ENCODE assay signal across 9 mouse cellular contexts in genomic region chr13:81314306-81315120, GRCm38 (mm10).
DNase-seq lines count a peak whose midpoint lies in the region; ATAC-seq and TF ChIP-seq lines count a peak whose summit lies in the region.
"Had no signal": no experiment of that assay in that cellular context is flagged by ENCODE, and none has a peak within 500 bp of the region (broad histone marks: within the 10 kb centered on the region; RNA-seq: fewer than 3 reads in every experiment).

No protein-coding gene starts in this region.

- no peaks in the 10 kb centered on the region for H3K36me3 ChIP-seq in lung, embryonic 14.5 days (ENCODE audit: insufficient read depth)
- H3K36me3 ChIP-seq: neural tube, embryonic 13.5 days had no signal

- peak; percentile 86 for ATAC-seq in lung, embryonic 14.5 days (ENCODE audit: insufficient read depth)

- H3K9me3 ChIP-seq in lung, embryonic 14.5 days (ENCODE audit: low read depth, low read length), result no peaks in the 10 kb centered on the region
- H3K9me3 ChIP-seq: neural tube, embryonic 13.5 days had no signal

- no peaks in the 10 kb centered on the region for H3K4me1 ChIP-seq in lung, embryonic 14.5 days (ENCODE audit: insufficient read depth)
- H3K4me1 ChIP-seq: neural tube, embryonic 13.5 days had no signal

- H3K9ac ChIP-seq in lung, embryonic 14.5 days, result no peak overlapping the region
- H3K9ac ChIP-seq: neural tube, embryonic 13.5 days had no signal

- TF ChIP-seq CTCF in lung, embryonic 14.5 days (IDR thresholded peaks at IDR 0.05; ENCODE audit: low read depth), result peak; percentile 75

- peak; percentile 42 for DNase-seq in adrenal gland, postnatal 14 days
- DNase-seq in adrenal gland, postnatal 10 days, result no peak
- peak; percentile 83 for DNase-seq in lung, embryonic 14.5 days
- DNase-seq in lung, postnatal 4 days, result no peak
- peak; percentile 6 for DNase-seq in induced T-regulatory cell, adult 2 months (ENCODE audit: low read depth)
- peak; percentile 2 for DNase-seq in naive thymus-derived CD4-positive, alpha-beta T cell, adult 2 months (ENCODE audit: low read depth)
- DNase-seq in thymus, adult 18-20 months, result no peak
- no peak for DNase-seq in thymus, postnatal 0 days (ENCODE audit: low spot score)

- no peaks in the 10 kb centered on the region for H3K27me3 ChIP-seq in lung, embryonic 14.5 days (ENCODE audit: insufficient read depth, low read length)
- H3K27me3 ChIP-seq: neural tube, embryonic 13.5 days had no signal

- WGBS in lung, embryonic 14.5 days, result 36% methylated on average over 7 of the region's 7 CpGs

- no peak overlapping the region for H3K4me3 ChIP-seq in lung, embryonic 14.5 days (ENCODE audit: low read depth, low read length)
- H3K4me3 ChIP-seq: neural tube, embryonic 13.5 days had no signal

- H3K4me2 ChIP-seq in lung, embryonic 14.5 days, result no peak overlapping the region
- H3K4me2 ChIP-seq: neural tube, embryonic 13.5 days had no signal

- no peak overlapping the region for H3K27ac ChIP-seq in lung, embryonic 14.5 days (ENCODE audit: low read depth)
- H3K27ac ChIP-seq: neural tube, embryonic 13.5 days had no signal

Comparison
In these comparisons a context has a peak if more than half of its experiments do, and no peak if none do; other contexts are left out.
1. DNase-seq: peak in adrenal gland, postnatal 14 days (single experiment), lung, embryonic 14.5 days (single experiment), induced T-regulatory cell, adult 2 months (single experiment) and naive thymus-derived CD4-positive, alpha-beta T cell, adult 2 months (single experiment); none in adrenal gland, postnatal 10 days (single experiment), lung, postnatal 4 days (0 of 2), thymus, adult 18-20 months (0 of 2) and thymus, postnatal 0 days (single experiment).